Mouse (Mus musculus) olfactory bulb, adult 2 months (tissue): ENCODE results near the gene Mettl16.

ENCODE experiments used
- CTCF ChIP-seq: fragments of 200-500 bp; IDR thresholded peaks from 2 replicates; pipeline ENCODE4 v1.5.1; 2012; ENCODE audit warnings: low read depth, mild to moderate bottlenecking, low read length, moderate library complexity; ENCODE audit not compliant: insufficient read depth
- POLR2A ChIP-seq: fragments of 200-500 bp; IDR thresholded peaks from 2 replicates; pipeline ENCODE4 v1.6.1; 2012; ENCODE audit warnings: mild to moderate bottlenecking, low read depth, low read length, moderate library complexity; ENCODE audit not compliant: insufficient read depth

GRCm38 (mm10) chr11:74828404-74828931 lies 57.8 kb downstream of the Mettl16 start:
- TF ChIP-seq POLR2A (no peak), CTCF (no peak)
